Mouse (Mus musculus): ENCODE data around the gene Gpr83. TPM values are rescaled to one million over a fixed set of nuclear protein-coding genes. Genes with fewer than 3 reads are reported as not detected.
A peak's percentile ranks its signal among the peaks of the same experiment; 100 is the strongest.

Gpr83 gene
- total and polyA plus RNA-seq, 2 experiments from 2014 or later, result not detected

DNA sequence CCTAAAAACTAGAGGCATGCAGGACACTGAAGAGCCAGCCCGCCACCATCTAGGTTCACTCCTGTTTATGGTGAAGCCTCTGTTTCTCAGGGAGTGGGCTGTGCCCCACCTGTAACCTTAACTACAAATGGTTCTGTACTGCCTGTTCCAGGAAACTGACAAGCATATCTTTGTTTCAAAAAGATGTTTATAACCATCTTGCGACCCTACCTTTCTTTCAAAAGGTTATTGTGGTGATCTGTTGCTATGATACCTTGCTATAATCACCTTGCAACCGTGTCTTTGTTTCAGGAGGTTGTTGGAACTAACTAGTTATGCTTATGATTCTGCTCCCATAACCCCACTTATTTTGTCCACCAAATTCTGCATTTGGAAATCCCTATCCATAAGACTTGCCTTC is 16.1 kb upstream of the Gpr83 start:
- 92% methylated on average over 3 of the region's 3 CpGs for WGBS
- Histone ChIP-seq H3K4me1 (ENCODE audit: control insufficient read depth, insufficient read depth) (no peaks in the 10 kb centered on the region), H3K27ac (ENCODE audit: low read depth) (no peak overlapping the region), H3K4me3 (ENCODE audit: low read depth, low read length) (no peak overlapping the region), H3K4me2 (ENCODE audit: low read depth, low read length) (no peak overlapping the region), H3K9ac (replicated peaks; ENCODE audit: low read depth, low read length) (no peak overlapping the region), H3K9me3 (replicated peaks; ENCODE audit: control insufficient read depth, low read length) (no peaks in the 10 kb centered on the region), H3K36me3 (replicated peaks; ENCODE audit: control insufficient read depth, insufficient read depth, low read length) (no peaks in the 10 kb centered on the region), H3K27me3 (ENCODE audit: control insufficient read depth, insufficient read depth, low read length) (no peaks in the 10 kb centered on the region)
- TF ChIP-seq EP300 (IDR thresholded peaks at IDR 0.05; ENCODE audit: low read depth), result no peak
- TF ChIP-seq CTCF (IDR thresholded peaks at IDR 0.05; ENCODE audit: low read depth), result no peak
- no peak for ATAC-seq (ENCODE audit: insufficient read depth, low read depth)
- no peak for DNase-seq (ENCODE audit: low spot score)

DNA sequence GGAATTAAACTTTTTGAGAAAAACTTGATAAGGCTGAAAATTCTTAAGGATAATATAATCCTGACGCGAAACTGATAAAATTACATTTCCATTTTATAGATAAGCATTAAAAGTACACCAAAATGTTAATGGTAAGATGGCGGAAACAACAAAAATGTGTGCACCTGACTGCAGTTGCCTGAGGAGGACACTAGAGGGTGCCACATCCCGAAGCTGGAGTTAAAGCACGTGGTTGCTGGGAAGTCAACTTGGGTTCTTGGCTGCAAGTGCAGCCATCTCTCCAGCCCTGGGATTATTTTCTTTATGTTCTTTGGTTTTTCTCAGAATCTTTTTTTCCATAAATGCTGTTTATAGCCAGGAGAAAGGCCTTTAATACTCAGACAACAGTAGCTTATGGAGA is 13.6 kb upstream of the Gpr83 start:
- no peak overlapping the region for H3K9ac ChIP-seq (replicated peaks; ENCODE audit: low read depth, low read length)
- no peaks in the 10 kb centered on the region for H3K4me1 ChIP-seq (ENCODE audit: control insufficient read depth, insufficient read depth)
- 0 out of 2 replicates have a peak, but pooled peaks cover 2% of the 10 kb centered on the region for H3K9me3 ChIP-seq (replicated peaks; ENCODE audit: control insufficient read depth, low read length)
- no peaks in the 10 kb centered on the region for H3K36me3 ChIP-seq (replicated peaks; ENCODE audit: control insufficient read depth, insufficient read depth, low read length)
- no peak overlapping the region for H3K27ac ChIP-seq (ENCODE audit: low read depth)
- WGBS, result 38% methylated on average over 5 of the region's 5 CpGs
- no peaks in the 10 kb centered on the region for H3K27me3 ChIP-seq (ENCODE audit: control insufficient read depth, insufficient read depth, low read length)
- TF ChIP-seq EP300 (IDR thresholded peaks at IDR 0.05; ENCODE audit: low read depth) (no peak), CTCF (IDR thresholded peaks at IDR 0.05; ENCODE audit: low read depth) (peak; percentile 46)
- H3K4me2 ChIP-seq (ENCODE audit: low read depth, low read length), result no peak overlapping the region
- no peak for ATAC-seq (ENCODE audit: insufficient read depth, low read depth)
- H3K4me3 ChIP-seq (ENCODE audit: low read depth, low read length), result no peak overlapping the region
- no peak for DNase-seq (ENCODE audit: low spot score)

DNA sequence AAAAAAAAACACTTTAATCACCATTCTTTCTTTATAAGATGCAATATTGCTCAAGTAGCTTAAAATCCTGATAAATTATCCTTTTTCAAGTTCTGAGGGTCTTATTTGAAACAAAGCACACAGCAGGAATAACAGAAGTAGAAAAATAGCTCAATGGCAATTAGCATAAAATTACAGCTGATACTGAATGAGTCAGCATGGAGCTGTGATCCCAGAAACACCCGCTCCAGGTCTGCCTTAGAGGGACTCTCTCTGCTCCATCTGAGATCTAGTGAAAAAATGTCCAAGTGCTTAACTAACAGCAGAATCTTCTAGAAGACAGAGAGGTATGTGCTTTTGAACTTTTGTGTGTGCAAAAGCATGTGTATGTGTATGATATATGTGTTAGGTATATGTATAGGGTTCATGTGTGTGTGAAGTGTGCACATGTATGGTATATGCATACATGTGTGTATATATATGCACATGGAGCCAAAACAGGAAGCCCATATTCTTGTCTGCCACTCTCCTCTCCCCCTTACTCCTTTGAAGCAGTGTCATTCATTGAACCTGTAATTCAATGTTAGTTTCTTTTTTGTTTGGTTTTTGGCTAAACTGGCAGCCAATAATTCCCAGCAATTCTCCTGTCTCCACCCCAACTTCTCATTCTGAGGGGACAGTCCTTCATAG is 11.6 kb upstream of the Gpr83 start:
- Histone ChIP-seq H3K36me3 (replicated peaks; ENCODE audit: control insufficient read depth, insufficient read depth, low read length) (no peaks in the 10 kb centered on the region), H3K27me3 (ENCODE audit: control insufficient read depth, insufficient read depth, low read length) (no peaks in the 10 kb centered on the region), H3K9ac (replicated peaks; ENCODE audit: low read depth, low read length) (no peak overlapping the region), H3K4me2 (ENCODE audit: low read depth, low read length) (no peak overlapping the region), H3K4me3 (ENCODE audit: low read depth, low read length) (no peak overlapping the region), H3K4me1 (ENCODE audit: control insufficient read depth, insufficient read depth) (no peaks in the 10 kb centered on the region), H3K27ac (ENCODE audit: low read depth) (no peak overlapping the region), H3K9me3 (replicated peaks; ENCODE audit: control insufficient read depth, low read length) (0 out of 2 replicates have a peak, but pooled peaks cover 2% of the 10 kb centered on the region)
- DNase-seq (ENCODE audit: low spot score) (no peak), ATAC-seq (ENCODE audit: insufficient read depth, low read depth) (no peak)
- TF ChIP-seq EP300 (IDR thresholded peaks at IDR 0.05; ENCODE audit: low read depth) (no peak), CTCF (IDR thresholded peaks at IDR 0.05; ENCODE audit: low read depth) (no peak)
- 78% methylated on average over 1 of the region's 1 CpGs for WGBS

DNA sequence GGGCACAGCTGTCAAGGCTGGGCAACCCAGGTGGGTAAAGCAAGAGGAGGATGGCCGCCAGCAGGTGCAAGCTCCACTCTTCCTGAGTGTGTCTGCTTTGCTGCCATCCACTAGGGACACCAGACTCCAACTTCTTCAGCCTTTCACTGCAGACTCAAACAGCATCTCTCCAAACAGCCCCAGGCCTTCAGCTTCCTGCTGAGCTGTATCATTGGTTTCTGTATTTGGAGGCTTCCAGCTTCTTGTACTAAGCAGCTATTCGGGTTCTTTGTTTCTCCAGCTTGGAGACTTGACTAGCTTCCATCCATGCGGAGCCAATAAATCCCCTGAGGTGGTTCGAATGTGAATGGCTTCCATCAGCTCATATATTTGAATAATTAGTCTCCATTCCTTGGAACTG is 5.4 kb upstream of the Gpr83 start:
- no peak overlapping the region for H3K4me2 ChIP-seq (ENCODE audit: low read depth, low read length)
- 71% methylated on average over 4 of the region's 4 CpGs for WGBS
- H3K9me3 ChIP-seq (replicated peaks; ENCODE audit: control insufficient read depth, low read length), result 0 out of 2 replicates have a peak, but pooled peaks cover 2% of the 10 kb centered on the region
- TF ChIP-seq EP300 (IDR thresholded peaks at IDR 0.05; ENCODE audit: low read depth) (no peak), CTCF (IDR thresholded peaks at IDR 0.05; ENCODE audit: low read depth) (no peak)
- H3K36me3 ChIP-seq (replicated peaks; ENCODE audit: control insufficient read depth, insufficient read depth, low read length), result no peaks in the 10 kb centered on the region
- ATAC-seq (ENCODE audit: insufficient read depth, low read depth) (no peak), DNase-seq (ENCODE audit: low spot score) (no peak)
- H3K9ac ChIP-seq (replicated peaks; ENCODE audit: low read depth, low read length), result no peak overlapping the region
- no peak overlapping the region for H3K4me3 ChIP-seq (ENCODE audit: low read depth, low read length)
- H3K27ac ChIP-seq (ENCODE audit: low read depth), result no peak overlapping the region
- H3K4me1 ChIP-seq (ENCODE audit: control insufficient read depth, insufficient read depth), result no peaks in the 10 kb centered on the region
- H3K27me3 ChIP-seq (ENCODE audit: control insufficient read depth, insufficient read depth, low read length), result peaks cover 32% of the 10 kb centered on the region

DNA sequence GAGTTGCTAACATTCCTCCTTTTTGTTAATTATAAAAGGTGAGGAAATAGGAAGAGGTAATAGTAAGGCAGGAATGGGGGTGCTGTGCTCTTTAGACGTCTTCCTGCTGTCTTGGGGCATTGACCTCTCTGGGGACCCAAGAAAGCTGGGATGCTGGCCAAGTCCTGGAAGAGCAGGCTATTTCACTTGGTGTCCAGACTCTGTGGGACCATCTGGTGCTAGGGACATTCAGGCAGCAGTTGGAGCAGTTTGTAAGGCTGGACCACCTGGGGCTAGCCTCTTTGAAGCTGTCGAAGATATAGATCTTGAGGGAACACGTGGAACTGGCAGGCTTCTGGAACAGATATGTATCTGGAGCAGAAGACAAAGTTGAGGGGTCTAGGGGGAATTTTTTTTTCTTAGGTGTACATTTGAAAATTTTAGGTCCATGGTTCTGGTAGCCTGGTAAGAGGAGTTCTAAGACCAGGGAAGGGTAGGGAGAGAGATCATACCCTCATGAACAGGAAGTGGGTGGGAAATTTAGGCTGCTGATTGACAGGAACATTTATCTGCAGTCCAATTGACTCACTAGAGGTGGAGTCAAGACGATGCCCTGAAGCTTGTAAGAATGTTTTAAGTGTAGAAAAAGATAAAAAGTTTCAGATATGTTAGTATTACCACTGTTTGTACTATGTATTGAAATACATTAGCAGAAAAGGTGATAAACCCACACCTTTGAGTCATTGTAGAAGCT is 2.9 kb upstream of the Gpr83 start:
- peaks cover 56% of the 10 kb centered on the region for H3K27me3 ChIP-seq (ENCODE audit: control insufficient read depth, insufficient read depth, low read length)
- no peak overlapping the region for H3K4me2 ChIP-seq (ENCODE audit: low read depth, low read length)
- H3K9ac ChIP-seq (replicated peaks; ENCODE audit: low read depth, low read length), result no peak overlapping the region
- no peak for DNase-seq (ENCODE audit: low spot score)
- H3K4me3 ChIP-seq (ENCODE audit: low read depth, low read length), result no peak overlapping the region
- H3K27ac ChIP-seq (ENCODE audit: low read depth), result no peak overlapping the region
- 32% methylated on average over 4 of the region's 4 CpGs for WGBS
- TF ChIP-seq CTCF (IDR thresholded peaks at IDR 0.05; ENCODE audit: low read depth), result no peak
- no peak for TF ChIP-seq EP300 (IDR thresholded peaks at IDR 0.05; ENCODE audit: low read depth)
- no peaks in the 10 kb centered on the region for H3K36me3 ChIP-seq (replicated peaks; ENCODE audit: control insufficient read depth, insufficient read depth, low read length)
- no peaks in the 10 kb centered on the region for H3K4me1 ChIP-seq (ENCODE audit: control insufficient read depth, insufficient read depth)
- ATAC-seq (ENCODE audit: insufficient read depth, low read depth), result no peak
- no peaks in the 10 kb centered on the region for H3K9me3 ChIP-seq (replicated peaks; ENCODE audit: control insufficient read depth, low read length)

Measured in heart, postnatal 0 days (tissue).